Mouse (Mus musculus) megakaryocyte progenitor cell, adult 5-6 weeks (primary cell): ENCODE data around the gene F11. TPM values are rescaled to one million over a fixed set of nuclear protein-coding genes. Genes with fewer than 3 reads are reported as not detected.

Source experiments
- ATAC-seq: replicated peaks from 2 replicates; pipeline ENCODE4 v1.8.0; 2016; ENCODE audit warnings: mild to moderate bottlenecking, moderate TSS enrichment, inconsistent platforms; ENCODE audit not compliant: poor library complexity
- total RNA-seq, 2 experiments: library from RNA; stranded (forward) in 1 of 2; stranded (reverse) in 1 of 2; fragments of 157-497, 149-512 nt in 1 of 2; fragments of 200-1000 nt in 1 of 2; gene quantifications; 2 replicates each; pipeline versions ENCODE4 v1.2.3 to v1.2.4; 2015 to 2017

F11 gene
- not detected in 2 replicates for total RNA-seq (2015)
- not detected in 2 replicates for total RNA-seq (2017)

GRCm38 (mm10) chr8:45261920-45262319 is at the start of gene F11:
TSS of gene F11 (minus strand) at chr8:45262031.
- no peak for ATAC-seq

GRCm38 (mm10) chr8:45310967-45311366 is 49.1 kb upstream of the F11 start:
- no peak for ATAC-seq

DNA sequence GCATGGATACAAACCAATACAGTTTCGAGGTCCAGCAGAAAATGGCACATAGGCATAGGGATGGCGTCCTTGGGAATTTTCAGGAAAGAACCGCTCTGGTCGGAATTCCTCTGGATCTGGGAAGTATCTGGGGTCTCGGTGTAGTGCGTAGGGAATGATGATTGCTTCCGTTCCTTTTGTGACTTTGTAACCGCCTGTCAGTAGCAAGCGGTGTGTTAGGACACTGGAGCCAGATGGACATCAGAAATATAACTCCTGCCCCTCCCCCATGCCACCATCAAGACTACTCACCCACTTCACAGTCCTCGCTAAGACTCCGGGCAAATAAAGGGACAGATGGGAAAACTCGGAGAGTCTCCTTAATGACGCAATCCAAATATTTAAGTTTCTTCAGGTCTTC is 46.5 kb upstream of the F11 start, which contains the start of gene Gm45753:
TSS of gene Gm45753 (minus strand) at position 101 of the 400 bp plus-strand sequence.
- no peak for ATAC-seq

- no peak for ATAC-seq
These were observed 43.6 kb upstream of the F11 start for GRCm38 (mm10) chr8:45305479-45305878.

GRCm38 (mm10) chr8:45304354-45304753 is 42.5 kb upstream of the F11 start:
- no peak for ATAC-seq

DNA sequence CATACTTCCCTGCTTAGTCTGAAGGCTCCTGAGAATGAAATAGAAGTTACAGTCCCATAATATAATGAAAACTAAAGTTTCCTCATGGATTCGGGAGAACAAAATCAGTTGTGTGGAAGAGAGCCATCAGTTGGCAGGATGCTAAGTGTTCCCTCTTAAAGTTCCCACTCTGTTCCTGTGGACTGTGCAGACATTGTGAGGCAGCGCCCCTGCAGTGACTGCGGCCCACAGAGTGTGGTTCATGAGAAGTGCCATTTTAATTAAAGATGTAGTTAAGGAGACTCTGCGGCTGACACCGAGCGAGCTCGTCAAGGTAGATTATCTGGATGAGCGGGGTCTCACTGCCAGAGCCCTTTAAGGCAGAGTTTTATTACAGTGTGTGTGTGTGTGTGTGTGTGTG is 40.6 kb upstream of the F11 start:
- no peak for ATAC-seq

DNA sequence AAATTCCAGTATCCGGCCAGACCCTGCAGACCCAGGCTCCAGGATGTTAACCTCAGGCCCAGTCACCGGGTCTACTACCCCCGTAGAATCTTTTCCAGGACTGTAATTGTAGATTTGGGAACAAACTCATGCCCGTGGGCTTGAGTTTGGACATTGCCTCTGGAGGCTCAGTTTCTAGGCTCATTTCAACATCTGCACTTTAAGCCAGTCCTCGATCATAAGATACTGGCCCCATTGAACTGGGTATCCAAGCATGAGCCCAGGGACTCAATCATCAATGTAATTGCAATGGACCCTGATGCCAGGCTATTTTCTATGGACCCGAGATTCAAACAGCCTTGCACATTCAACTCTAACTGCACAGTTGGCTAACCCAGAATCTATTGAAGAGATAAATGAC is 33.4 kb upstream of the F11 start:
- no peak for ATAC-seq

- ATAC-seq = no peak
These were observed 32.9 kb upstream of the F11 start, which contains the start of gene Klkb1 for GRCm38 (mm10) chr8:45294687-45295086. TSS of gene Klkb1 (minus strand) at chr8:45294859.

DNA sequence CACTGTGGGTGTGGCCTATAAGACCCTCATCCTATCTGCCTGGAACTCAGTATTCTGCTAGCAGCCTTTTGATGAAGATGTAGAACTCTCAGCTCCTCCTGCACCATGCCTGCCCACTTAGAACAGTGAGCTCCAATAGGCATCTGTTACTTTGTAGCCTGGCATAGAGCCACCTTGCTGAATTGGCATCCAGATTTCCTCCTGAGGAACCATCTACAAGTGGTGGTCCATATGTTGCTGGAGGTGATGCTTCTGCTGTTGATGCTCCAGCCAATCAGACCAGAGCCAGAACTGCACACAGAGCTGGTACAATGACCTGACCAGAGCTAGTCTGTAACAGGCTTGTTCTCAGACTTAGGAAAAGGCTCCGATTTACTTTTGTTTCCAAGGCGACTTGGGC is 30.0 kb upstream of the F11 start:
- no peak for ATAC-seq

GRCm38 (mm10) chr8:45281630-45282029 is 19.8 kb upstream of the F11 start:
- no peak for ATAC-seq

GRCm38 (mm10) chr8:45277453-45277852 is 15.6 kb upstream of the F11 start:
- no peak for ATAC-seq

GRCm38 (mm10) chr8:45274317-45274716 is 12.5 kb upstream of the F11 start:
- ATAC-seq = no peak

GRCm38 (mm10) chr8:45269056-45269455 is 7.2 kb upstream of the F11 start:
- ATAC-seq = no peak

GRCm38 (mm10) chr8:45268485-45268884 is 6.7 kb upstream of the F11 start:
- no peak for ATAC-seq

DNA sequence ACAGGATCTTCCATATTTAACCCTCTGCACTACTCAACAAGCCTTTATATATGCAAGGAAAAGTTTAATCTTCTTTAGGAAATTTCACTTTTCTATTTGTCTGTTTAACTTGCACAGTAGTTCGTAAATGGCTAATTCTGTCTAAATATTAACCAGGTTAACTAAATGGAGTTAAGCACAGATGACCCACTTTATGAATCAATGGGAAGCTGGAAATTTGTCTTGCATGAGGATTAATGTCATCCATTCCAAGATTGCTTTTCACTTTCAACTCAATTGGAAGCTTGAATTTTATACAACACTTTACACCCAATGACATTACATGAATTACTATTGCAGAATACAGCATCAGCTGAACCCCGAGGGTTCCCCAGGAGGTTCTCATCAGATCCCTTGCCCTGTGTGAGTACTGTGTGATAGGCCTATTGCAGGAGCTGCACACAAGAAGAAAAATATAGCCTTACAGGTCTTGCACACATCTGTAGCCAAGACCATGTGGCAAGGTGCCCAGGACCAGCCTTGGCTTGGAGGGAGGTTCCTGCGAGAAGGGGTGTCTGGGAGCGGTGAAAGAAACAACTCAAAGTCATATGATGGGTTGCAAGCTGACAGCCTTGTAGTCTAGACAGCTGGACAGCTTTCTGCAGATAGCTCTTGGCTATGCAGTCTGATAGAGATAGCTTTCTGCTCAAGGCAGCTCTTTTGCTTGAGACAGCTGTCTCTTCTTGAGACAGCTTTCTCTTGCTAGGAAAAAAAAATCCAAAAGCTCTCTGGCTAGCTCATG is 6.0 kb upstream of the F11 start:
- ATAC-seq = no peak

DNA sequence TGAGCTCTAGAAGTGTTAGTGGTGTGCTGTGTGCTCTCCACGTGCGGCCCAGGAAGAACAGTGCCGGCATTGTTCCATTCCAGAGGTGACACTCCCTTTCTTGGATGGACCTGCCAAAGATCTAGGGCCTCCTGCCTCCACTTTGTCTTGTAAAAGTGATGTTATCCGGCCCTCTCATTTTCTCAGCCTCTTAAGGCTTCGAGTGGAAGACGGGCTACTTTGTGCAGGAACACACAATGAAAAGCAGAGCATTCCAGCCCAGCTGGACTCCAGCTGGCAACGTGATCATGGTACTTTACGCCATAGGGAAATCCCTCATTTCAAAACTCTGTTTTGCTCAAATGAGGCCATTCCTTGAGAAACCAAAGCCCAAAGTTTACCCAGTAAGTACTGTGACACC is 5.2 kb upstream of the F11 start:
- no peak for ATAC-seq

DNA sequence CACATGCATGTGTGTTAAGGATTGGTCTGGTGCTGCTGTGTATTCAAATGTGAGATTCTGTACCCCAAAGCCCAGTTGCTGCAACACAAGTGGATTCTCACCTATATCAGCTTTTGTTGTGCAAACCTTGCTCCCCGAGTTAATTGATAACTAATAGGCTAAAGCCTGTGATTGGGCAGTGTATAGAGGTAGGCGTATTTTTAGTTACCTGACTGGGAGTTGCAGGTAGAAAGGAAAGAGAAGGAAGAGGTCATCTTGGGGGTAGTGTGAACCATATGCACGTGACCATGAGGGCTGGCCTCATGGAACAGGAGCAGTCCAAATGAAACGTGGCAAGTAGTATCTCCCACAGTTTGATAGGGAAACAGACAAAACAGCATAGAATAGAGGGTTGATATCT is 3.1 kb upstream of the F11 start:
- ATAC-seq = no peak

DNA sequence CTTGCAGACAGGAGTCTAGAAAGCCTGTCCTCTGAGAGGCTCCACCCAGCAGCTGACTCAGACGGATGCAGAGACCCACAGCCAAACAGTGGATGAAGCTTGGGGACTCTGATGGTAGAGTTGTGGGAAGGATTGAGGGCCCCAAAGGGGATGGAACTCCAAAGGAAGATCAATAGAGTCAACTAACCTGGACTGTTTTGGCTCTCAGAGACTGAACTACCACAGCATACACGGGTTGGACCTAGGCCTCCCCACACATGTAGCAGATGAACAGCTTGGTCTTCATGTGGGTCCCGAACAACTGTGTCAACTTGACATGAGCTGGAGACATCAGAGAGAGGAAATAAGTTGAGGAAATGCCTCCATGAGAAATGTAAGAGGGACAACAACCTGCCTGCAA is 1.0 kb upstream of the F11 start:
- ATAC-seq = no peak

DNA sequence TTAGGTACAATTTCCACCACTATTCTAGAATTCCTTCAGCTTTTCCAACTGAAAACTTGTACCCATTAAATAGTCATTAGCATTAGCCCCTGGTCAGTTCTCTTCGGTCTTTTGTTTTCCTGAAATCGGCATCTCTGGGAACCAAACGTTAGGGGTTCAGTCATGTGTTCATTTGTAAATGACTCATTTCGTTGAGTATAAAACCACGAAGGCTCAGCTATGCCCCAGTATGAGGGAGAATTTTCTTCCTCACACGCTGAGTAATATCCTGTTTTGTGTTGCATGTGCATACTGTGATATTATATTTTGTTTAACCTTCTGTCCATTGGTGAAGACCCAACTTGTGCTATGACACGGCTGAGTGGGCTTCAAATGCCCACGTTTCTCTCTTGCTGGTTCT is 3.4 kb downstream of the F11 start:
- ATAC-seq = no peak

DNA sequence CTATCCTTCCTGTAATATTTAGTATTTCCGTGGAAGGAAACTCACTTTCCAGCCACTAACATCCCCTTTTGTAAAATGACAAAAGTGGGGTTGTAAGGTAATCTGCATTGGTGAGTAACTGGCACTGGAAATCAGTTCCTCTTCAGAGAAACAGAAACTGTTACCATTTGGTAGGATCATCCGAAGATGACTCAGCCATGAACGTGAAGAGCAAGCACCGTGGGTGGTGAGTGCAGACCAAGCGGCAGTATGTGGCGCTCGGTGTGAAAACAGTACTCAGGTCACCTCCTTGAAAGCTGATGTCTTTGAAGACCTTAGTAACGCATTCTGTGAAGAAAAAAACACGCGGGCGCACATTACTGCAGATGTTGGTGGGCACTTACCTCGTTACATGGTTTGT is 6.8 kb downstream of the F11 start:
- ATAC-seq = no peak

GRCm38 (mm10) chr8:45254194-45254842 is 7.5 kb downstream of the F11 start:
- no peak for ATAC-seq

DNA sequence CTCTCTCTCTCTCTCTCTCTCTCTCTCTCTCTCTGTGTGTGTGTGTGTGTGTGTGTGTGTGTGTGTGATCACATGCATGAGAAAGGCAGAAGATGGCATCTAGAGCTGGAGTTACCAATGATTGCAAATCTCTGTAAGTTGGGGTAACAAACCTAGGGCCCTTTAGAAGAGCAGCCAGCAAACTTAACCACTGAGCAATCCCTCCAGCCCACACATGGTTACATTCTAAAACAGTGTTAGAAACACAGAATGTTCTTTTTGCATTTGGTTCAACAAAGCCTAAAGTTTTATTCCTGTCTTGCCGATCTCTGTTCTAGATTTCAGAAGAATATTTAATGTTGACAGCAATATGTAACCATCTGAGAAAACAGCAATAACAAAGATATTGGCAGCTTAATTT is 8.2 kb downstream of the F11 start:
- no peak for ATAC-seq
